Mouse (Mus musculus): ENCODE results near the gene Smim22.
A peak's percentile ranks its signal among the peaks of the same experiment; 100 is the strongest.

Gene Smim22

DNA sequence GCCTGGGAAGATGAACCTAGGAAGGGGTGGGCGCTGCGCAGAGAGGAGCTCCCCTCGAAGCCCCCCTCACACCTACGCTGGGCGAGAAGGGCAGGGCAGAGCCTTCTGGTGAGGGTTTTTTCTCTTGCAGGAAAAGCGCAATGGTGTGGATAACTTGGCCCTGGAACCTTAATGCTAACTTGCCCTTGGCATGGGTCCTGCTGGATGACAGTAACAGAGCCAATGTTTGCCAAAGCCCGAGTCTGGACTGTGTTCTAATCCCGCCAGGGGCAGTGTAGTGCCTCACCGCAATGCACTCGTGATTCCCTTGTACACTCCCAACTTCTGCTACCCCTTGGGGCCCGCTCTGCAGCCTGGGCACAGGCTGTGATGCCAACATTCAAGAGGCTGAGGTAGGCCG lies 988 bp downstream of the Smim22 start:
- DNase-seq (ENCODE audit: low spot score), result no peak

DNA sequence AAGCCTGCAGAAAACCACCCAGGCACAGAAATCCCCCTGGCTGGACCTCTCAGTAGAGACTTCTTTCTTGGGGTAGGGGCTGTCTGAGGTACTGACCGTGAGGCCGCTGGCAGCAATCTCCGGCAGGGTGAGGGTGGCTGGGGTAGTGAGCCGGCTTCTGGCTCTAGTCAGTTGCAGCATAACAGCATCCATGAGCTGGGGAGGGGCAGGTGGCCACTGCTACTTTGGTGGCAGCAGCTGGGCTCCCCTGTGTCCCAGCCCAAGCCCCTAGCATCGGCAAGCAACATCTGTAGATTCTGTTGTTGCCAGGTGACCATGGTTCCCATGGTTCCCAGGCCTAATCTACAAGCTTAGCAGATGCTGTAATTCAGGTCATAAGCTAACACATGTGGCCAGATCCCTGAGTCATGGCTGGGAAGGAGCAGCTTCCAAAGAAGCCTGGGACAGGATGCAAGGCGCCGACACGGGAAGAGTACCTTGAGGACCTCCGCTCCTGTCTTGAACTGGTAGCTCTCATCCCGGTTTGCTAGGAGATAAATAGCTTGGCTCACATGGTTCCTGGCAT lies 3.4 kb downstream of the Smim22 start:
- DNase-seq (ENCODE audit: low spot score), result no peak

DNA sequence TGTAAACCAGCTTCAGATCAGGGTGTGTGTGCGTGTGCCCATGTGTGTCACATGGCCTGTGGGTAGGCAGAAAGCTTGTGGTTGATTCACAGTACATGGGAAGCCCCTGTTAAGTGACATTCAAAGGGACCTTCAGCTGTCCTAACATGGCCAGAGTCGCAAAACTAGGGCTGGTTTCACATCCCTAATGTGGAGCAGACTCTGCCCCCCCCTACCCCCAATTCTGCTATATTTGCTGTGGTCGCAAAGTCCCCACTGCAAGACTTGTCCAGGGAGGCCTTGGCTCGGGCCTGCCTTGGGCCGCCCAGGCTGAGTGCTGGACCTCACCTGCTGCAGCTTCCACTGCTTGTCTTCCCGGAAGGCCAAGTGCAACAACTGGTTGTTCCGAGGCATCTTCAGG lies 4.2 kb downstream of the Smim22 start:
- no peak for DNase-seq (ENCODE audit: low spot score)

DNA sequence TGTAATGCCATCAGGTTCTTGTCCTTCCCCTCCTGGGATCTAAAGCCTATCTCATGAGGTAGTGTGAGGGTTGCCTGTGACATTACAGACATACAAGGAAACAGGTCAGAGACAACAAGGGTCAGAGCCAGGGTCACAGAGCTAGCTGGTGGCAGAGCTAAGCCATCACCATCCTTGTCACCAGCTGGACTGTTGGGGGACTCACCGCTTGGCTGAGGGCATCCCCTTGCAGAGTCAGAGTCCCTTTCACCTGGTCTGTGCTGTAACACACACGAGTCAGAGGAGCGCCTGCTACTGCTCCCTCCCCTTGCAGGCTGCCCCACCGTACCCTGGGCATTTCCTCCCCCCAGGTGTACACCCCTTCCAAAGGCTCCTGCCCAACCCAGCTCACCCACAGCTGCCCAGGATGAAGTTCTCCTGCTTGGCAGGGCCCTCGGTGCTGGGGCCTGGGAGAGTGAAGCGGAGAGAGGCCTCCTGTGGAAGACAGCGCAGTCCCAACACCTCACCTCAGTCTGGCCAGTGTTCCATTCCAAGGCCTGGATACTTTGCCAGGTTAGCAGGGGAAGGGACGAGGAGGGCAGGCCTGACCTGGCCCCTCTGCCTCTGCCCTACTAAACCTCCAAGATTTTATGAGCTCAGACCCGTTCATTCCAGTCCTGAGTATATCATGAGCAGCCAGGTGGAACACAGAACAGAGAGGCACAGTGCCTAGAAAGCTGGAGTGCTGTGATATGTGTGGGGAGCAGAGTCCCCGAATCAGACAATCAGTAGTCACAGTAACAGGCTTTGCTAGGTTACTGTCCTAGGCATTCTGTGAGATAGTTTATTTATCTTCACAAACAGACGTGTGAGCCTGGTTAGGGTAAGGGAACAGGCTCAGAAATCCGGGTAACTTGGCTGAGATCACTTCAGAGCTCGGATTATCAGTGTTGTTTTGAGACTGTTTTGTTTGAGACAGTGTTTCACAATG lies 5.2 kb downstream of the Smim22 start:
- DNase-seq (ENCODE audit: low spot score), result no peak

DNA sequence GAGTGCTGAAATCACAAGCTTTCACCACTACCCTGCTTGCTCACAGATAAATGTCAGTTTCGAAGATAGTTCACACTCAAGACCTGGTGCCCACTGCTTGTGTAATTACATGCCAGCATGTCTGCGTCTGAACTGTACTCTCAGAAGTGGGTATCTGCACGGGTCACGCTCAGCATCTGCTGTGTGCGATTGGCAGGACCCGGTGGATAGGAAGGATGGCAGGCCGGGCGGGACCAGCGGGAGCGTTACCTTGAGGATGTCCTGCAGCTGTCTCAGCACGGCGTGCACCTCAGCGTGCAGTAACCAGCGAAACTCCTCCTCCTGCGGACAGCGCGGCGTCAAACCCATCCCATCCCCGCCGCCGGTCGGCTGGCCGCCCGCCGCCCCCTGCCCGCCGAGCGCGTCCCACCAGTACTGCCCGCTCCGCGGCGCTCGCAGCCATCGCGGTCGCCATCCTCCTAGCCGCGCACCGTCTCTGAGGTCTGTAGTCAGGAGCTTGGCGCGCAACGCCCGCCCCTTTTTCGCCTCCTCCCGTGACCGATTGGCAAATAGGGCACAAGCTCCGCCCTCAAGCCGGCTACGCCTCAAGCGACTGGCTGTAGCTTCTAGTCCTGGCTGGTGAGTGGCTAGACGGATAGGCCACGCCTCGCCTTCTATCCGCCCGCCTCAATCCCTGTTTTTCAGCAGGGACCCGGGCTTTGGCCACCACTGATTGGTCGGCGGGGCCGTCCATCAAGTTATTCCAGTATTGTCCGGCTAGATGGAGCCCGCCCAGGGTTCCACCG lies 6.2 kb downstream of the Smim22 start, which contains the start of gene Rogdi:
Rogdi (minus strand) TSS at position 500 of the 785 bp plus-strand sequence.
- DNase-seq (ENCODE audit: low spot score), result peak; percentile 96

DNA sequence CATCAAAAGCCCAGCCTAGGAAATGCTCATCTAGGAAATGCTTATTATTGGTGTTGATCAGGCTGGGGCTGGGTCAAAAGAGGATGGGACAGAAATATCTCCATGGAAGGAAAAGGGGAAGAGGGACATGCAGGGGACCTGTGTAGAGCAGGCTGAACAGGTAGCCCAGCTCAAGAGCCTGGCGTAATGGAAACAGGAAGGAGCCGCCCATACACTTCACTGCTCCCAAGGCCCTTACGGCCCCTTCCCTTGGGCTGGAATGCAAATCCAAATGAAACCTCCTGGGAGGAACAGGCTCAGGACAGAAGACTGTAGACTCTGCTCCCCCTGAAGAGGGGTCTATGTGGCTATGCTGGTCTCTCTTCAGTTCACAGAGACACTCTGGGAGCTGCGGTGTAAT lies 7.5 kb downstream of the Smim22 start:
- no peak for DNase-seq (ENCODE audit: low spot score)

DNA sequence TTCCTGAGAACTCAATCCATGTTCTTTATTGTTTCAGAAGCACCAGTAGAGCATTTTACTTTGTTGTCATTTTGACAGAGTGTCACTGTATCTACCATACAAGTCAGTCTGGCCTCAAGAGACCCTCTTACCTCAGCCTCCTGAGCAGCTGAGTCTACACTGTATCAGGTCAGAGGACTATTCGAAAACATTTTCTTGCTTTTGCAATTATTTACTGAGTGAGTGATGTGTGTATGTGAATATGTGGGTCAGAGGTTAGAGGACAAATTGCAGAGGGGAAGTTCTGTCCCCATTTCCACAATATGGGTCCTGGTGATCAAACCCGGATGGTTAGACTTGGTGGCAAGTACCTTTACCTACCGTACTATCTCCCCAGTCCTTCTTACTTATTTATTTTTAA lies 16.9 kb downstream of the Smim22 start:
- DNase-seq (ENCODE audit: low spot score), result no peak

DNA sequence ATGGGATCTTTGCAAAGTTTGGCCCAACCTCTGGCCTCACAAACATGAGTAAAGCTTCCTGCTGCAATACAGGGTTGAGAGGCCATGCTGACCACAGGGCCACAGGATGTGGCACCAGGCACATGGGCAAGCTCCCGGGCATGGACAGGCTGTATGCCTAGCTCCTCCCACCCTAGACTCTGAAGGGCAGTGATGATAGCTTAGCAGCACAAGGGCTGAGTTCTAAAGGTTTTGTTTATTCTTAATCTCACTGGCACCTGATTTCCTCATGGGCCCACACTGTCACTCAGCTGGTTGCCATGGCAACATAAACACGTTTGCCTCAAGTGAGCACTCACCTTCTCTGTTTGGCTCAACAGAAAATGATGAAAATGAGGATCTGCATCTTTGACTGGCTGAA lies 22.8 kb downstream of the Smim22 start:
- no peak for DNase-seq (ENCODE audit: low spot score)

DNA sequence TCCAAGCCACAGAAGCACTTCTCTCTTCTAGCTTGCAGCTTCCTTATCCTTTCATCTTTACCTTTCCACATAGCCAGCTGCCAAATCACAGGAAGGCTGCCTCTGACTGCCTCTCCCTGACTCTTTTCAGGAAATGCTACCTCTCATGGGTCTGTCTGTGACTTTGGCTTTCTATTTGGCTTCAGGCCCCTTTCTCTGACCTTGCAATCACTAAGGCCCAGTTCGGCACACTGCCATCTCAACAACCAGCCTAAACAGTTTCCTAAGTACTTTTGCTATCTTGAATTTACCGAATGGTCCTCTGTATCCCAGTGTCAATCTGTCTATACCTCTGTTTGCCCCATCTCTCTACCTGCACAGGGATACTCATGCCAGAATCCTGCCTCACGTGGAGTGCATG lies 28.5 kb downstream of the Smim22 start:
- DNase-seq (ENCODE audit: low spot score), result no peak

DNA sequence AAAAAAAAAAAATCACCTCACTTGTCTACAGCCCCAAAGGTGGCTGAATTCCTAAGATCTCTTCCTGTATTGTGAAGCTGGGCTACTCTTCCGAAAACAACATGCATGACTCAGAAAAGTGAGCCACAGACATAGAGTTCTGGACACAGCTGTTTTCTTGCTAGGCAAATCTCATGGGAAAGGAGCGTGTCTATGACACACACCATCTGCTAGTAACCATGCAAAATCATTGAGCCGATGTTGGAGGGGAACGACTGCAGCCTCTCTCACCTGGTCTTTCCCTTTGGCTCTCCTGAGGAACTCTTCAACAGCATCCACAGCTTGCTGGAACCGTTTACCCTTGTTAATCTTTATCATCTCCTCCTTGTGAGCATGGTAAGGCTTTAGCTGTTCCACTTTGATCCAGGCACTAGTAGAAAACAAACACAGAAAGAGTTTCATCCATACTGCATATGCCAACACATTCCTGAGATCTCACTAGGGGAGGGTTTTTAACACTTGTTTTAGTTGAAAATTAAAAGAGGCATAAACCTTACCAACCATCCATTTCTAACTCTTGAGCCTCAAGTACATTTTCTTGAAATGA lies 29.7 kb downstream of the Smim22 start:
- no peak for DNase-seq (ENCODE audit: low spot score)

DNA sequence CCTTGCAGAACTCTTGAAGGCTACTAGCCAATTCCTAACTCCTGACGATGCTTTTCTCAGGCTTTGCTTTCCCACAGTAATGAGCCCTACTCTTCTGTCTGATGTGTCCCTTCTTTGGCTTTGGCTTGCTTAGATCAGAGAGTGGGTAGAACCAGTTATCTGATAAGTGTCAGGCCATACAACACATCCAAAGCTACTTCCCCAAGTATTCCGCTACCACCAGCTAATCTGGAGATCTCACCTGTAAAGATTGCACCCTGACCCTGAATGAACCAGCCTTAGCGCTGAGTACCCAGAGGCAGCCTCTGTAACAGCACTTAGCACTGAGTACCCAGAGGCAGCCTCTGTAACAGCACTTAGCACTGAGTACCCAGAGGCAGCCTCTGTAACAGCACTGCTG lies 38.2 kb downstream of the Smim22 start:
- DNase-seq (ENCODE audit: low spot score), result no peak

DNA sequence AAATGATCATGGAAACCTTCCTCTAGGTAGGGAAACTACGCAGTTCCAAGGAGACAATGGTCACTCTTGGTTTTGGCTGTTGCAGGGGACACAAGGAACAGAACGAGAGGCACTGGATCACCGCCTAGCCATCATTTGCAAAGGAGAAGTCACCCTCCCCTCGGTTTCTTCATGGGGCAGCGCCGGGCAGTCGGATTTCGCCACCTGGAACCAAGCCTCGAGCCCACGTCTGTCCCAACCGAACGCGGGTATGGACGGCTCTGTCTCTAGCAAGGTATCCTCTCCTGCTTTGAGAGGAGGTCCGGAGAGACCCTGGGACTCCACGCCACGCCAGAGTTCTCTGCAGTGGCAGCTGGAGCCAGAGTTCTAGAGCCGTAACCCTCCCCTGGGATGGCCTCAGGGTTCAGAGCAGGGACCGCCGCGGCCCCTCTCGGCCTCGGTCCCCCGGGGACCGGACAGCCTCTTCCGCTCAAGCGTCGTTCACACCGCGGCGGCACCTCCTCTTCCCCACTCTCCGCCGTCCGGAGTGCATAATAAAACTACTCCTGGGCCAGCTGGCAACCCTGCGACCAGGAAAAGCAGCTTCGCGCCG lies 42.2 kb downstream of the Smim22 start:
- DNase-seq (ENCODE audit: low spot score), result no peak

DNA sequence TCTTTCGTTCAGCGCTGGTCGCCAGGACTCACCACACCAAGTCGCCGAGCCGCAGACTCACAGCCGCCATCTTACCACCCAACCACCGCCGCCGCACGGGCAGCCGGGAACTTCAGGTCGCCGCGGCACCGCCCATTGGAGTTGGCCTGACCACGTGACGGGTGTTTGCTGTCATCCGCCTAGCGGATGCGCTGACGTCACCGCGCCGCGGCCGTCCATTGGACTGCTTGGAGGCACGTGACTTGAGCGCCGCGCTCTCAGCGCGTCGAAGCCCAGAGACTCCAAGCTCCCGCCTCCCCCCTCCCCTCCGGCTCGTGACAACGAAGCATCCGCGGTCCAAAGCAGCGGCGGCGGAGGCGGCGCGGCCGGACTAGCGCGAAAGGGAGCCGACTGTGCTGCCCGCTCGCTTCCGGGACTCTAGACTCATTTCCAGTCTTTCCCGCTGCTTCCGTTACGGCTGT lies 42.7 kb downstream of the Smim22 start, which contains the start of the genes Glyr1 and Ubn1:
Glyr1 (minus strand) TSS at position 90 of the 461 bp plus-strand sequence.
Ubn1 (plus strand) TSS at position 284 of the 461 bp plus-strand sequence.
- DNase-seq (ENCODE audit: low spot score), result peak; percentile 99

DNA sequence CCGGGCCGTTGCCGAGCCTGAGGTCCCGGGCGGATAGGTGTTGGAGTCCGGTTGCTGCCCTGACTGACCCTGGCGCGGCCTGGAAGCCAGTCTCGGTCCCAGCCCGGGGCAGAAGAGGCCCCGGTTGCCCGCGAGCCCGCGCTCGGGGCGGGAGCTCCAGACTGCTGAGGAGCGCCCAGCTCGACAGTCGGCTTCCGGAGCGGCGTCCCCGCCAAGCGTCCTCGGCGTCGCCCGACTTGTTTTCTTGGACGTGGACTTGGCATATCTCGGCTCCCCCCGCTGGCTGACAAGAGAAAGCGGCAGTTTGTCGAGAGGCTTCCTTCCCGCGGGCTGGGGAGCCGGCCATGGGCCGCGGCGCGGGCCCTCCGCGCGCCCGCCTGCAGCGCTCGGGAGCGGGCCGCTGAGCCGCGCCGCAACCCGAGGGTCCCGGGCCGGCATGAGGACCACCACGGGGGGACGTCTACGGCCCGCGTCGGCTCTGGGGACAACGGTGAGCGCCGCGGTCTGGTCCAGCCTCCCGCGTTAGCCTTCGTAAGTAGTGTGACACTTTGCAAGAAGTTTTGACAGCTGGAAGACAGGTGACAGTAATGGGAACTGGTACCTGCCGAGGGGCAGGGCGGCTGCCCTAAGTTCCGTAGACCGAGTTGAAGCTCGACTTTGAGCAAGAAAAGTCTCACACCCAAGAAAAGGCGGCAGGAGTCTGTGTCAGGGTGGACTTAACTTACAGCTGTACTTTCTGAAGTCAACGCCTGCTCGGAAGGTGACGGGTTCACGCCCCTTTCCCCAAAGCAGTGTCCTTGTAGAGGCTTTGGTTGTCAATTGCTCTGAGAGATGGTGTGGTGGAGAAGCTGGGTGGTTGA lies 43.4 kb downstream of the Smim22 start:
- peak; percentile 77 for DNase-seq (ENCODE audit: low spot score)
